Mouse (Mus musculus) forebrain, postnatal 0 days (tissue): ENCODE measurements at regions not wholly inside any gene's neighbourhood (a gene's known extent, or its start where the extent isn't known, plus 50 kb on each side); places are given as distances from the start of the nearest gene placed in this dataset.

ENCODE experiments used
- ATAC-seq: fragments of 200-750 bp; cut with Nextera tagmentation; 2 replicates; pipeline ENCODE4 v1.8.0; 2017; ENCODE audit warnings: mild to moderate bottlenecking, moderate library complexity
- DNase-seq: peaks from one replicate; pipeline ENCODE4 v3.0.0-alpha.2; 2015
- H3K27ac ChIP-seq: fragments of 300-500 bp; sonication (generic); 2 replicates; pipeline ENCODE4 v1.5.1; 2014; ENCODE audit warnings: low read depth, mild to moderate bottlenecking, antibody characterized with exemption, low read length, moderate library complexity, mixed read lengths
- H3K27me3 ChIP-seq: fragments of 300-500 bp; sonication (generic); 2 replicates; pipeline ENCODE4 v1.6.1; 2014; ENCODE audit warnings: mild to moderate bottlenecking, low read length, mixed read lengths; ENCODE audit not compliant: insufficient read depth
- H3K36me3 ChIP-seq: fragments of 300-500 bp; sonication (generic); 2 replicates; pipeline ENCODE4 v1.6.1; 2014; ENCODE audit warnings: mild to moderate bottlenecking, moderate library complexity; ENCODE audit not compliant: insufficient read depth
- H3K4me1 ChIP-seq: fragments of 300-500 bp; sonication (generic); 2 replicates; pipeline ENCODE4 v1.6.1; 2014; ENCODE audit warnings: antibody characterized with exemption; ENCODE audit not compliant: insufficient read depth
- H3K4me2 ChIP-seq: fragments of 300-500 bp; sonication (generic); 2 replicates; pipeline ENCODE4 v1.6.1; 2014; ENCODE audit warnings: low read depth, mild to moderate bottlenecking, moderate library complexity
- H3K4me3 ChIP-seq: fragments of 300-500 bp; sonication (generic); 2 replicates; pipeline ENCODE4 v1.5.1; 2014; ENCODE audit warnings: low read depth, low read length, mixed read lengths
- H3K9ac ChIP-seq: fragments of 300-500 bp; sonication (generic); 2 replicates; pipeline ENCODE4 v1.6.1; 2014; ENCODE audit warnings: mild to moderate bottlenecking
- H3K9me3 ChIP-seq: fragments of 300-500 bp; sonication (generic); 2 replicates; pipeline ENCODE4 v1.6.1; 2016; ENCODE audit warnings: low read length
- CTCF ChIP-seq: sonication (generic); IDR thresholded peaks from 2 replicates; pipeline ENCODE4 v1.5.1; 2016; ENCODE audit warnings: antibody characterized with exemption, control low read depth, low read depth
- WGBS: fragments of 180-500 bp; shearing (Covaris S2); extraction: QIAGEN DNeasy Blood & Tissue Kit; methylation state at CpG from one replicate; pipeline ENCODE4 v1.1.7; 2014; 5-methylcytosine and 5-hydroxymethylcytosine counted together

- Histone ChIP-seq H3K4me1 (no peaks in the 10 kb centered on the region), H3K9ac (no peak overlapping the region), H3K27me3 (no peaks in the 10 kb centered on the region), H3K9me3 (no peaks in the 10 kb centered on the region), H3K4me3 (no peak overlapping the region), H3K4me2 (no peak overlapping the region), H3K36me3 (no peaks in the 10 kb centered on the region), H3K27ac (no peak overlapping the region)
- no peak for TF ChIP-seq CTCF
- ATAC-seq (no peak), DNase-seq (no peak)
- WGBS: 61% methylated on average over 8 of the region's 8 CpGs
Observed at GRCm38 (mm10) chr12:94252957-94253633, 1438.9 kb upstream of the Flrt2 start.

- Histone ChIP-seq H3K4me3 (no peak overlapping the region), H3K27ac (no peak overlapping the region), H3K9me3 (no peaks in the 10 kb centered on the region), H3K36me3 (no peaks in the 10 kb centered on the region), H3K9ac (no peak overlapping the region), H3K27me3 (no peaks in the 10 kb centered on the region), H3K4me1 (no peaks in the 10 kb centered on the region), H3K4me2 (no peak overlapping the region)
- no peak for ATAC-seq
- no peak for TF ChIP-seq CTCF
- DNase-seq: no peak
- 79% methylated on average over 2 of the region's 2 CpGs for WGBS
Observed at GRCm38 (mm10) chr12:94280946-94281345, 1411.1 kb upstream of the Flrt2 start.

- H3K4me3 ChIP-seq: no peak overlapping the region
- ATAC-seq: no peak
- H3K27ac ChIP-seq: no peak overlapping the region
- WGBS: 93% methylated on average over 3 of the region's 3 CpGs
- no peak overlapping the region for H3K9ac ChIP-seq
- no peaks in the 10 kb centered on the region for H3K27me3 ChIP-seq
- no peaks in the 10 kb centered on the region for H3K4me1 ChIP-seq
- H3K36me3 ChIP-seq: no peaks in the 10 kb centered on the region
- DNase-seq: no peak
- H3K4me2 ChIP-seq: no peak overlapping the region
- no peaks in the 10 kb centered on the region for H3K9me3 ChIP-seq
- TF ChIP-seq CTCF: no peak
Observed at GRCm38 (mm10) chr12:94282931-94283330, 1409.1 kb upstream of the Flrt2 start.

GRCm38 (mm10) chr12:94283572-94283971 lies 1408.5 kb upstream of the Flrt2 start:
- Histone ChIP-seq H3K27me3 (no peaks in the 10 kb centered on the region), H3K4me2 (no peak overlapping the region)
- no peak for TF ChIP-seq CTCF

GRCm38 (mm10) chr12:94297864-94298263 lies 1394.2 kb upstream of the Flrt2 start:
- Histone ChIP-seq H3K36me3 (no peaks in the 10 kb centered on the region), H3K4me3 (no peak overlapping the region), H3K9ac (no peak overlapping the region), H3K27ac (no peak overlapping the region), H3K4me2 (no peak overlapping the region), H3K27me3 (no peaks in the 10 kb centered on the region), H3K4me1 (no peaks in the 10 kb centered on the region), H3K9me3 (no peaks in the 10 kb centered on the region)
- TF ChIP-seq CTCF: no peak
- ATAC-seq: no peak
- 94% methylated on average over 5 of the region's 5 CpGs for WGBS
- DNase-seq: no peak

More at GRCm38 (mm10) chr12:94283572-94283971, 1408.5 kb upstream of the Flrt2 start:
- Histone ChIP-seq H3K9me3 (no peaks in the 10 kb centered on the region), H3K9ac (no peak overlapping the region), H3K4me1 (no peaks in the 10 kb centered on the region), H3K4me3 (no peak overlapping the region), H3K27ac (no peak overlapping the region), H3K36me3 (no peaks in the 10 kb centered on the region)
- WGBS: 81% methylated on average over 3 of the region's 3 CpGs
- DNase-seq: no peak
- ATAC-seq: no peak

- no peaks in the 10 kb centered on the region for H3K36me3 ChIP-seq
- ATAC-seq (no peak), DNase-seq (no peak)
- H3K4me3 ChIP-seq: no peak overlapping the region
- no peak for TF ChIP-seq CTCF
- no peak overlapping the region for H3K4me2 ChIP-seq
- H3K27ac ChIP-seq: no peak overlapping the region
- H3K27me3 ChIP-seq: no peaks in the 10 kb centered on the region
- H3K4me1 ChIP-seq: no peaks in the 10 kb centered on the region
- H3K9ac ChIP-seq: no peak overlapping the region
- 90% methylated on average over 5 of the region's 5 CpGs for WGBS
- no peaks in the 10 kb centered on the region for H3K9me3 ChIP-seq
Observed at GRCm38 (mm10) chr12:94332351-94332750, 1359.7 kb upstream of the Flrt2 start.

GRCm38 (mm10) chr12:94334671-94335070 lies 1357.4 kb upstream of the Flrt2 start:
- TF ChIP-seq CTCF: no peak
- H3K27ac ChIP-seq: no peak overlapping the region
- no peaks in the 10 kb centered on the region for H3K27me3 ChIP-seq
- DNase-seq (no peak), ATAC-seq (no peak)
- H3K4me3 ChIP-seq: no peak overlapping the region
- no peaks in the 10 kb centered on the region for H3K4me1 ChIP-seq
- WGBS: 83% methylated on average over 3 of the region's 3 CpGs
- no peaks in the 10 kb centered on the region for H3K36me3 ChIP-seq
- no peak overlapping the region for H3K4me2 ChIP-seq
- H3K9me3 ChIP-seq: no peaks in the 10 kb centered on the region
- no peak overlapping the region for H3K9ac ChIP-seq
